Mouse (Mus musculus): Measurements from ENCODE around the gene Ppef2. TPM values are rescaled to one million over a fixed set of nuclear protein-coding genes. Genes with fewer than 3 reads are reported as not detected.

Ppef2 gene
- 0.25 and 0.36 TPM in 2 replicates for polyA plus RNA-seq (2014; fragmentation: Nextera tagmentation; extraction: Ambion mirVana)

DNA sequence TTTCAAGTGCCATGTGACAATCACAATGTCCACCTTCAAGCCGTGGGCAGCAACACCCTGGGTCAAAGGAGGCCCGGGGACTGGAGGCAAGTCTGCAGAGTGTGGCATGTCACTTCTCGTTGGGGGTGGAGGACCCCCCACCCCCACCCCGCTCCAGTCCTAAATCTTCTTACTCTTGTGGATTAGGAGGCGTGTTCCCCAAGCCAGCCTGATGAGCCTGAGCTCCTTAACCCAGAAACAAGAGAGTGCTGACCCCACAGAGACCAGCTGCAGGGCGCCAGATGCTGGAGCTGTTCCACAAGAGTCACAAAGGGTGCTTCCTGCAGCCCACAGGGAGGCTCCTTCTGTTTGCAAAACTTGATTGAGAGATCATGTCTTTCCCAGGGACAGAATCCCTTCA is at the start of gene Ppef2:
Gene Ppef2 (minus strand): TSS at position 61 of the 400 bp plus-strand sequence.
- 5% methylated on average over 5 of the region's 6 CpGs for WGBS
- Histone ChIP-seq H3K9me3 (ENCODE audit: control insufficient read depth, low read length) (no peaks in the 10 kb centered on the region), H3K27me3 (replicated peaks; ENCODE audit: control insufficient read depth, insufficient read depth, low read length) (no peaks in the 10 kb centered on the region), H3K36me3 (ENCODE audit: control insufficient read depth, insufficient read depth, low read length) (no peaks in the 10 kb centered on the region), H3K27ac (replicated peaks; ENCODE audit: low read depth, low read length) (no peak within 1 kb of the TSS), H3K4me3 (ENCODE audit: low read depth, low read length) (no peak within 1 kb of the TSS), H3K9ac (ENCODE audit: low read depth, low read length) (no peak within 1 kb of the TSS), H3K4me1 (ENCODE audit: control insufficient read depth, insufficient read depth, low read length) (no peaks in the 10 kb centered on the region), H3K4me2 (ENCODE audit: low read depth, low read length) (no peak within 1 kb of the TSS)
- DNase-seq (ENCODE audit: low spot score) = no peak
- no peak for ATAC-seq (ENCODE audit: low read depth)

GRCm38 (mm10) chr5:92304291-92304690 is 48.2 kb upstream of the Ppef2 start:
- peaks cover under 1% of the 10 kb centered on the region; the same call in 1 of the 2 replicates for H3K27me3 ChIP-seq (replicated peaks; ENCODE audit: control insufficient read depth, insufficient read depth, low read length)
- no peak overlapping the region for H3K4me2 ChIP-seq (ENCODE audit: low read depth, low read length)
- no peak overlapping the region for H3K27ac ChIP-seq (replicated peaks; ENCODE audit: low read depth, low read length)
- 84% methylated on average over 3 of the region's 3 CpGs for WGBS
- ATAC-seq (ENCODE audit: low read depth) = no peak
- peaks cover 64% of the 10 kb centered on the region for H3K36me3 ChIP-seq (ENCODE audit: control insufficient read depth, insufficient read depth, low read length)
- no peak overlapping the region for H3K4me3 ChIP-seq (ENCODE audit: low read depth, low read length)
- H3K9ac ChIP-seq (ENCODE audit: low read depth, low read length) = no peak overlapping the region
- peaks cover 5% of the 10 kb centered on the region for H3K4me1 ChIP-seq (ENCODE audit: control insufficient read depth, insufficient read depth, low read length)
- no peaks in the 10 kb centered on the region for H3K9me3 ChIP-seq (ENCODE audit: control insufficient read depth, low read length)
- no peak for DNase-seq (ENCODE audit: low spot score)

DNA sequence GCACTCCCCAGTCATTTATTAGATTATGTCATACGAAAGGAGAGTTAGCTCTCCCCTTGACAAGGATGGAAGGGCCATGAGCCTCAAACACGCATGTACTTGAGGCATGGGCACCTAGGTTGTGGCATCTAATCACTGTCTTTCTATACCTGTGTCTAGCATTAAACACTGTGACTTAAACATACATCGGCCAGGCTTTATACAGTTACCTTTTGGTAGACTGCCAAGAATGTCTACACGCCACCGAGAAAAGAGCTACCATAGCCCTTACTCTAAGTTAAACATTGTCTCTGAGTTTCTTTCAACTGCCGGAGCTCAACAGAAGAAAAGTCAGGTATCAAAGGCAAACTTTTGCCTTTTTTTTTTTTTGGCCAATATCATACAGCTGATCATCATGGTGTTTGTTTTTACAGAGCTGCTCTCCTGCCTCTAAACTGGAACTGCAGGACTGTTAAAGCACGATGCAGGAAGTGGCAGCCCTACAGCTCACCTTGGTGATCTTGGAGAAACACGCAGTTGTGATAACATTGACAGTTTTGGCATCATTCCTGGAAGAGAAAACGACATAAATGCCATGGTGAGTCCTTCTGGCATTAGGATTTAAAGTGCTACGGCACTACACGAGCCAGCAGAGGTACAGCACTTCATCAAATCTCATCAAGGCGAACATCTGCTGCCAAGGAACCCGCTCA is 46.2 kb upstream of the Ppef2 start:
- no peak for ATAC-seq (ENCODE audit: low read depth)

DNA sequence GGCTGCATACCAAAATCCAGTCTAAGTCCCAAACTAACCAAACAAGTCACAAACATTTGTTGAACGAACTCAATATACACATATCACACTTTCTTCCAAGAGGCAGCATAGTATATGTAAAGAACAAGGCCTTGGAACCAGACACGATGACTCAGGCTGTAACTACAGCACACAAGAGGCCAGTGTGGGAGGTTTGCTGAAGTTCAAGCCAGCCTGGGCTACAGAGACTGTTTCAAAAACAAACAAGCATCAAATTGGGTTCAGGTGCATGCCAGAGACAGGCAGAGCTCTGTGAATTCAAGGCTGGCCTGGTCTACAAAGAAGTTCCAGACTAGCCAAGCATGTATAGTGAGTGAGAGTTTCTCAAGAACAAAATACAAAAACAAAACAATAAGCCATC is 38.4 kb upstream of the Ppef2 start:
- Histone ChIP-seq H3K27me3 (replicated peaks; ENCODE audit: control insufficient read depth, insufficient read depth, low read length) (no peaks in the 10 kb centered on the region), H3K4me2 (ENCODE audit: low read depth, low read length) (no peak overlapping the region), H3K9me3 (ENCODE audit: control insufficient read depth, low read length) (no peaks in the 10 kb centered on the region), H3K36me3 (ENCODE audit: control insufficient read depth, insufficient read depth, low read length) (peaks cover 93% of the 10 kb centered on the region), H3K4me1 (ENCODE audit: control insufficient read depth, insufficient read depth, low read length) (no peaks in the 10 kb centered on the region), H3K4me3 (ENCODE audit: low read depth, low read length) (no peak overlapping the region), H3K27ac (replicated peaks; ENCODE audit: low read depth, low read length) (no peak overlapping the region), H3K9ac (ENCODE audit: low read depth, low read length) (no peak overlapping the region)
- WGBS = 85% methylated on average over 2 of the region's 2 CpGs
- DNase-seq (ENCODE audit: low spot score) (no peak), ATAC-seq (ENCODE audit: low read depth) (no peak)

More for the DNA sequence above, 46.2 kb upstream of the Ppef2 start:
- DNase-seq (ENCODE audit: low spot score) = no peak
- Histone ChIP-seq H3K27ac (replicated peaks; ENCODE audit: low read depth, low read length) (no peak overlapping the region), H3K4me2 (ENCODE audit: low read depth, low read length) (no peak overlapping the region), H3K4me3 (ENCODE audit: low read depth, low read length) (no peak overlapping the region), H3K27me3 (replicated peaks; ENCODE audit: control insufficient read depth, insufficient read depth, low read length) (no peaks in the 10 kb centered on the region), H3K36me3 (ENCODE audit: control insufficient read depth, insufficient read depth, low read length) (peaks cover 80% of the 10 kb centered on the region), H3K4me1 (ENCODE audit: control insufficient read depth, insufficient read depth, low read length) (no peaks in the 10 kb centered on the region), H3K9me3 (ENCODE audit: control insufficient read depth, low read length) (no peaks in the 10 kb centered on the region), H3K9ac (ENCODE audit: low read depth, low read length) (no peak overlapping the region)
- 86% methylated on average over 13 of the region's 13 CpGs for WGBS

DNA sequence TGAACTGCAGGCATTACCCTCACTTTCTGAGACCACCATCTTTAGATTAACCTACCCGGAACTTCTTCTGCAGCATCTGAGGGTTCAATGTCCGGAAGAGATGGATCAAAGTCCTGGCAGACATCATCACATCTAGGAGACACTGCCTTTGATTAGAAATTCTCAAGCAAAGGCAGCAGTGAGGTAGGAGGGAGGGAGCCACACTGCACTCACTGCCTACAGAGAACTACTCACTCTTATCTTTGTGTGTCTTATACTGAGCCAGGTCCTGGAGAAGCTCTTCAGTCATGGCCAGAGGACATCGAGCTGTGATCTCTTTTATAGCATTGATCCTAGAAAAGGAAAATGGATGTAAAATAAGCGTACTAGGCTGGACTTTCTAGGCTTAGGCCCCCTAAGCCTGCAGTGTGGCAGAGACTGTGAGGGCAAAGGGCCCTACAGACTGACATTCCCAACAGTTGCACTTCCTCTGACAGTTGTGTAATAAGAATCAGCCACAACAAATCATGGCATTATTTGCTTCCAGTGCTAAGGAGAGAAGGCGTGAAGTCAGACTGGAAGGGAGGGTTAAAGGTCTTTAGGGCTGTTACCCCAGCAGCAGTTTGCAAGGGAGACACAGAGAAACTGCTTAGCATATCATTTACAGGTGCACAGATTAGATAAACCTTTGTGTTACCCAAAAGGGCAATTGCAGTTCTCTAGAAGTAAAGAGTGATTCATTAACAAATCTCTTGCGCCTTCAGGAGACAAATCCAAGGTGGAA is 35.8 kb upstream of the Ppef2 start:
- DNase-seq (ENCODE audit: low spot score) (no peak), ATAC-seq (ENCODE audit: low read depth) (no peak)
- H3K9me3 ChIP-seq (ENCODE audit: control insufficient read depth, low read length) = no peaks in the 10 kb centered on the region
- H3K4me3 ChIP-seq (ENCODE audit: low read depth, low read length) = no peak overlapping the region
- WGBS = 92% methylated on average over 6 of the region's 6 CpGs
- H3K27ac ChIP-seq (replicated peaks; ENCODE audit: low read depth, low read length) = no peak overlapping the region
- no peak overlapping the region for H3K4me2 ChIP-seq (ENCODE audit: low read depth, low read length)
- H3K4me1 ChIP-seq (ENCODE audit: control insufficient read depth, insufficient read depth, low read length) = no peaks in the 10 kb centered on the region
- H3K36me3 ChIP-seq (ENCODE audit: control insufficient read depth, insufficient read depth, low read length) = peaks cover 96% of the 10 kb centered on the region
- no peak overlapping the region for H3K9ac ChIP-seq (ENCODE audit: low read depth, low read length)
- no peaks in the 10 kb centered on the region for H3K27me3 ChIP-seq (replicated peaks; ENCODE audit: control insufficient read depth, insufficient read depth, low read length)

GRCm38 (mm10) chr5:92287840-92288239 is 31.8 kb upstream of the Ppef2 start:
- DNase-seq (ENCODE audit: low spot score) (no peak), ATAC-seq (ENCODE audit: low read depth) (no peak)
- no peaks in the 10 kb centered on the region for H3K9me3 ChIP-seq (ENCODE audit: control insufficient read depth, low read length)
- no peak overlapping the region for H3K4me2 ChIP-seq (ENCODE audit: low read depth, low read length)
- H3K27me3 ChIP-seq (replicated peaks; ENCODE audit: control insufficient read depth, insufficient read depth, low read length) = no peaks in the 10 kb centered on the region
- no peak overlapping the region for H3K4me3 ChIP-seq (ENCODE audit: low read depth, low read length)
- no peaks in the 10 kb centered on the region for H3K4me1 ChIP-seq (ENCODE audit: control insufficient read depth, insufficient read depth, low read length)
- no peak overlapping the region for H3K9ac ChIP-seq (ENCODE audit: low read depth, low read length)
- WGBS = 83% methylated on average over 6 of the region's 6 CpGs
- no peak overlapping the region for H3K27ac ChIP-seq (replicated peaks; ENCODE audit: low read depth, low read length)
- peaks cover 84% of the 10 kb centered on the region for H3K36me3 ChIP-seq (ENCODE audit: control insufficient read depth, insufficient read depth, low read length)

DNA sequence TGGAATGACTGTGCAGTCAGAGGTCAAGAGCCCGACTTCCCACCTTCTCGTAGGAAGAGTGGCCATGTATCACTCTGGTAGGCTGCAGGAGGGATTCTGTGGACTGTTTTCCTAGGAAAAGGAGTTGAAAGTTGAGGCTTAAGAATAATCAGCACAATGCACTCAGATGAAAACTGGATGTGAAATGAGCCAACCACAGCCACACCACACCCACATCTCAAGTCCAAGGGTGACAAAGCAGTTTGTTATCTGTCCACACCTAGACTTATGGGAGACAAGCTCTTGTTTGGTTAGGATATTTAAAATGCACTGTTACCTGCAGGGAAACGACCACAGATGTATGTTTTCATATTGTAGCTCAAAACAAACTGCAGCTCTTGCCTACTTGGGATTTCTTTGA is 27.0 kb upstream of the Ppef2 start:
- peaks cover 38% of the 10 kb centered on the region for H3K36me3 ChIP-seq (ENCODE audit: control insufficient read depth, insufficient read depth, low read length)
- WGBS = 69% methylated on average over 3 of the region's 3 CpGs
- H3K4me2 ChIP-seq (ENCODE audit: low read depth, low read length) = no peak overlapping the region
- no peak for ATAC-seq (ENCODE audit: low read depth)
- no peak for DNase-seq (ENCODE audit: low spot score)
- H3K27me3 ChIP-seq (replicated peaks; ENCODE audit: control insufficient read depth, insufficient read depth, low read length) = 0 out of 2 replicates have a peak, but pooled peaks cover 3% of the 10 kb centered on the region
- peaks cover 7% of the 10 kb centered on the region; the same call in 1 of the 2 replicates for H3K4me1 ChIP-seq (ENCODE audit: control insufficient read depth, insufficient read depth, low read length)
- H3K27ac ChIP-seq (replicated peaks; ENCODE audit: low read depth, low read length) = no peak overlapping the region
- H3K9ac ChIP-seq (ENCODE audit: low read depth, low read length) = no peak overlapping the region
- H3K4me3 ChIP-seq (ENCODE audit: low read depth, low read length) = no peak overlapping the region
- H3K9me3 ChIP-seq (ENCODE audit: control insufficient read depth, low read length) = no peaks in the 10 kb centered on the region

GRCm38 (mm10) chr5:92282571-92282970 is 26.5 kb upstream of the Ppef2 start:
- H3K4me2 ChIP-seq (ENCODE audit: low read depth, low read length) = no peak overlapping the region
- 0 out of 2 replicates have a peak, but pooled peaks cover 3% of the 10 kb centered on the region for H3K27me3 ChIP-seq (replicated peaks; ENCODE audit: control insufficient read depth, insufficient read depth, low read length)
- peaks cover 7% of the 10 kb centered on the region; the same call in 1 of the 2 replicates for H3K4me1 ChIP-seq (ENCODE audit: control insufficient read depth, insufficient read depth, low read length)
- no peak overlapping the region for H3K9ac ChIP-seq (ENCODE audit: low read depth, low read length)
- no peak overlapping the region for H3K4me3 ChIP-seq (ENCODE audit: low read depth, low read length)
- H3K27ac ChIP-seq (replicated peaks; ENCODE audit: low read depth, low read length) = no peak overlapping the region
- H3K36me3 ChIP-seq (ENCODE audit: control insufficient read depth, insufficient read depth, low read length) = peaks cover 33% of the 10 kb centered on the region
- no peak for ATAC-seq (ENCODE audit: low read depth)
- WGBS = 67% methylated on average over 4 of the region's 4 CpGs
- DNase-seq (ENCODE audit: low spot score) = no peak
- no peaks in the 10 kb centered on the region for H3K9me3 ChIP-seq (ENCODE audit: control insufficient read depth, low read length)
